Mouse (Mus musculus): ENCODE measurements around the gene Nf2.

Nf2 gene

GRCm38 (mm10) chr11:4746733-4747132, 102.6 kb downstream of the Nf2 start, which contains the start of gene Cabp7:
TSS of gene Cabp7 (minus strand) at chr11:4746778.
- DNase-seq (ENCODE audit: low spot score in 2 of 2), result no peak

DNA sequence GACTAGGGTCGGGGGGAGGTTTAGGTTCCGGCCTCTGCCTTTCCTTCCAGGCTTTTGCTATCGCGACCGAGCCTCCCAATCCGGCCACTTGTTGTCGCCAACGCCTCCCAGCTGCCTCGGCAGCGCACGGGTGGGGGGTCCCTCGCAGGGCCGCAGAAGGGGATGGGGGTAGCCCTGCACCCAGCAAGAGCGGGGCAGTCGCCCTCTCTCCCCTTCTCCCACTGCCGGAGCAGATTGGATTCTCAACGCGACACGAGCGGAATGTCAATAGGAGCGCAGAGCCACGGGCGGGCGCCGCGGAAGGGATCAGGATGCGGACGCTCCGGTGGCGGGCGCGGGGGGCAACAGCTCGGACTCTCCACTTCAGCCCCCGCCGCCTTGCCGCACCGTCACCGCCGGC, 103.4 kb downstream of the Nf2 start:
- DNase-seq (ENCODE audit: low spot score in 2 of 2), result no peak

DNA sequence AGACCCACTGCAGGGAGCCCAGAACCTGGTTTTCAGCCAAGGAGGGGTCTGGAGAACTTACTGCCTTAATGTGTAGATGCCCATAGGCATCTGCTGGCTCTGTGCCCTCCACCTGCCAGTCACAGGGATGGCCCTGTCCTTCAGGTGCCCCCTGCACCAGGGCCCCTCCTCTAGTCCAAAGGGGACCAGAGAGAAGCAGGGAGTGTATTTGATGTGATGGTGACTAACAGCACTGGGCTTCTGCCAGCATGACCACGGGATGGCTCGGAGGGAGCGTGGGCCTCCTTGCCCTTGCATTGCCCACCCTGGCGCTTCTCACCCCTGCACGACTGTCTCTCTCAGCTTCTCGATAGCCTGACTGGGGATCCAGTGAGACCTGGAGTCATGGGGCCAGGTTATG, 104.6 kb downstream of the Nf2 start:
- no peak for DNase-seq (ENCODE audit: low spot score in 2 of 2)

- DNase-seq (ENCODE audit: low spot score in 2 of 2), result no peak
Measured at GRCm38 (mm10) chr11:4740785-4741184, 108.6 kb downstream of the Nf2 start.

DNA sequence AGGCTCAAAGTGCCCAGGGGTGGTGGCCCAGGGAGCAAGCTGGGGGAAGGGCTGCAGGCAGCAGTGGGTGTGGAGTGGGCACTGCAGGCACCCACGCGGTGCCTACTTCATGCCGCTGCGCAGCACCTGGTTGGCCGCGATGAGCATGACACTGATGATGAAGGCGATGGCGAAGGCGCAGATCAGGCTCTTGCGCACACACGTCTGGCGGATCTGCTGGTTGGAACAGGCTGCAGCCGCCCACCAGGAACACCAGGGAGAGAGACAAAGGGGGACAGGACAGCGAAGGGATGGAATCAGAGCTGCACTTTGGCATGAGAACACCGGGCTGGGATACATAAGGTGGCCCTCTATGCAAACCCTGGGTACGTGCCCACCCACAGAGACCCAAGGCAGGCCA, 110.6 kb downstream of the Nf2 start:
- DNase-seq (ENCODE audit: low spot score in 2 of 2), result no peak

GRCm38 (mm10) chr11:4737682-4738081, 111.7 kb downstream of the Nf2 start:
- peak in 1 of 2 experiments; percentile 54 for DNase-seq (ENCODE audit: low spot score in 2 of 2)

DNA sequence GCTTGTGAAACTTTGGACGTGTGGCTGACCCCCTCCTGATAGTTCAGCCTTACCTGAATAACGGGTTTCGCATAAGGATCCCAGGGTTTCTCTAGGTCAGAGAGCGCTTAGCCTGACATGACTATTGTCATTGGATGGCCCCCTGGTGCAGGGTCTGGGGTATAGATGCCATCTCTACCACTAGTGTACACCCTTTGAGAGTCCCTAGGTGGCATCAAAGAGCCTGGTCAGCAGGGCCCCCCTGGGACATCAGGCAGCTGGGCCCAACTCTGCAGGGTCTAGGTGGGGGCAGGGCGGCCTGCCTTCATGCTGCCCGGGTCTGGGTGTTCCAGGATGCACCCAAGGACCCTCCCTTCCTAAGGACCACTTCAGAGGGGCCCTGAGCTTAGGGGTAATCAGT, 113.0 kb downstream of the Nf2 start:
- DNase-seq (ENCODE audit: low spot score in 2 of 2), result no peak

DNA sequence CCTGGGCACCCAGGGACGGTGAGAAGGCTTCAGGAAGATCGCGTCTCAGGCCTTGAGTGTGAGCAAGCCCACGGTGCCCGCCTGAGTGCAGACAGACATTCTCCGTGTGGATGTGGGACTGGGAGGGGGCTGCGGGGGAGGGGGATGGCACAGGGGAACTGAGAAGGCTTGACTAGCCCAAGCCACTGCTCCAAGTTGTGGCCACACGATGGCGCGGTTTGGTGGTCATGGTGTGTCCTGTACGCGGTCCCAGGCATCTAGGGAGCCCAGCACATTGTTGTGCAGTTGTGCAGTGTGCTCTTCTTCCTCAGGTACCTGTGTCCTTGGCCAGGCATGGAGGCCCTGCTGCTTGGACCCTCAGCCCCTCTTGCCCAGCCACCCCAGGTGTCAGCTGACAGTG, 115.2 kb downstream of the Nf2 start:
- DNase-seq (ENCODE audit: low spot score in 2 of 2), result no peak

GRCm38 (mm10) chr11:4731781-4732180, 117.6 kb downstream of the Nf2 start:
- no peak for DNase-seq (ENCODE audit: low spot score in 2 of 2)

DNA sequence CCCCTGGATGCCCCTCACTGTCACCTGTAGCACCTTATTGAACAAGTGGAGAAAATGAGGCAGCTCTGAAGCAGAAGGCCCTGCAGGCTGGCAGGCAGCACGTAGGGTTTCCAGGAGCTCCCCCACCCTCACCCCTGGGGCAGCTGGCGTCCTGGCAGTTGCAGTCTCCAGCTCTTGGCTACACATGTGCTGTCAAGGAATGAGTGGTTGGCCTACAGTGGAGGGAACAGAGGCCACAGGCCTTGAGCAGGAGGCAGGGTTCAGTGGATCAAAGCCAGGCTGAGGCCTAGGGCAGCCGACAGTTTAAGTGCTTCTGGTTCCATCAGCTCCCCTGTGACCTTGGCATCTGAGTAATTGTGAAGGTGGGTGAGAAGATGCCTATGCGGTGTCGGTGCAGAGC, 118.4 kb downstream of the Nf2 start:
- no peak for DNase-seq (ENCODE audit: low spot score in 2 of 2)

GRCm38 (mm10) chr11:4730096-4730495, 119.2 kb downstream of the Nf2 start:
- no peak for DNase-seq (ENCODE audit: low spot score in 2 of 2)

DNA sequence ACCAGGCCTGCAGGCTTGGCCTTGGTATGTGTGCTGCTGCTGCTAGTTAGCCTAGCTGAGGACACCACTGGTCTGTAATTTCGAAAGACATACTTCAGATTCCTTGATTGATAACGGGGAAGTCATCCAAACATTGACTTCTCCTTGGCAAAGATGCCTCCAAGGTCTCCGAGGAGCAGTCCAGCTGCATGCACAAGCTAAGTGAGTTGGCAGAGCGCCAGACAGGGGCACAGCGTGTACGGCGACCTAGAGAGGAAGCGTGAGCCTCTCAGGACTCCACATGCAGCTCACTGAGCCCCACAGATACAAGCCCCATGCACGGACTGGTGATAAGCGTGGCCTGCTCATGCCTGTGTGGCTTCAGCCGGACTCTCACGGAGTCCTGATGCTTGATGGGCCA, 119.7 kb downstream of the Nf2 start:
- DNase-seq (ENCODE audit: low spot score in 2 of 2), result peak in 1 of 2 experiments; percentile 57

- DNase-seq (ENCODE audit: low spot score in 2 of 2), result no peak
Measured at GRCm38 (mm10) chr11:4721728-4722127, 127.6 kb downstream of the Nf2 start.

DNA sequence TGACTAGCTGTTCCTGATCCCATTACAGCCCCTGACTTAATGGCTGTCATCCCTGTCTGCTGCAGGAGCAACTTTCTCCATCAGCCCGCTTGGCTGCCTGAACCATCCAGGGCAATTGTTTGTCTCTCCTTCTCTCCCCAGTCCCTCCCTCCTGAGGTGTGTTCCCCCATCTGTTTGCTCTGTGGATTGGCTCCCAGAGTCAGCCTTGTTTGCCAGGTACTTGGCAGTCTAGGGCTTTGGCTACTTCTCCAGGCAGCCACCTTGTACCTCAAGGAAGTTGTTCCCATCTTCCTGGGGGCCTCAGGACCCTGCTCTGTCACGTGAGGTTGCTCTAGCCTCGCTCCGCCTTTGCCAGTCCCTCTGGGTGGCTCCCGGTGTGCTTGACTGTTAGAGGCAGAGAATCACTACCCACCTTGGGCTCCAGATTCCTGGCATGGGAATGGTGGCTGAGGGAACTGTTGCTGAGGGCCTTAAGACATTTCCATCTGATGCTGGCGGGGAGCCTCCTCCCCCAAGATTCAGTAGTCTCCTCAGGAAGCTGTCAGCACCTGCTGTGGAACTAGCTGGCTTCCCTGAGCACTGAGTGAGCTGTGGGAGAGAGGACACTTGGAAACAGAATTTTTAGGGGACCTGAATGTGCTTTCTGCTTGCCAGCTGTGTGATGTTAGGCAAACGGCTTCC, 128.3 kb downstream of the Nf2 start:
- peak in 1 of 2 experiments; percentile 37 for DNase-seq (ENCODE audit: low spot score in 2 of 2)

DNA sequence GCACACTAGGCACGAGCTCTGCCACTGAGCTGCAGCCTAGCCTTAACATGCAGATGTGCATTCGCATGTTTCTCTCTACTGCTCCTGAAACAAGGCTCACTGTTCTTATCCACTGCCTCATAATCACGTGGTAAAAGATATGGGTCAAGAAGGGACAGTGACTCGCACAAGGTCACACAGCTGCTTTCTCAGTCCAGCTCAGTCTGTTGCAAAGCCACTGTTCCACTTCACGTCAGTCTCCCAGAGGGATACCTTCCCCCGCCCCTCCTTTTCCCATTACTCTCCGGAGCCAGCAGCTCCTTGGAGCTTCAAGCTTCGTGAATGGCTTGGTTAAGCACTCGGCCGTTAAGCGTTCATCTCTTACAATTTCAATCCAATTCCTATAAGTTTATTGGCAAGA, 128.9 kb downstream of the Nf2 start:
- DNase-seq (ENCODE audit: low spot score in 2 of 2), result no peak

- DNase-seq (ENCODE audit: low spot score in 2 of 2), result no peak
Measured at GRCm38 (mm10) chr11:4719961-4720360, 129.4 kb downstream of the Nf2 start.

DNA sequence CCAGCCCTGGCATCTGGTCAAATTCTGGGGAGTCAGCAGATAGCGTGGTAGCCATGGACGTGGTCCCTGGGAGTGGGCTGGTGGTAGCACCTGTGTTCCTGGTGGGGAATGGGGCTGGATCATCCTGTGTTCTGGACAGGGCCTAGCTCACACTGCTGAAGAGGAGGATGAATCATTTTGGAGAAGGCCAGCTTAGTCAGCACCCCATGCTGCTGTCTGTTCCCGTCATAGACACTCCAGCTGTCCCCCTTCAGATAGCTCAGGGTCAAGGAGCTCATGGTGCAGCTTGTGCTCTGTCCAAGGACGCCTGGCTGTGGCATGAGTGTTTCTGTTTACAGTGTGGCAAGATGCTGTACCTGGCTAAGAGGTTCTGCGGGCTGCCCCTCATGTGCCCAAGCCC, 130.8 kb downstream of the Nf2 start:
- no peak for DNase-seq (ENCODE audit: low spot score in 2 of 2)

DNA sequence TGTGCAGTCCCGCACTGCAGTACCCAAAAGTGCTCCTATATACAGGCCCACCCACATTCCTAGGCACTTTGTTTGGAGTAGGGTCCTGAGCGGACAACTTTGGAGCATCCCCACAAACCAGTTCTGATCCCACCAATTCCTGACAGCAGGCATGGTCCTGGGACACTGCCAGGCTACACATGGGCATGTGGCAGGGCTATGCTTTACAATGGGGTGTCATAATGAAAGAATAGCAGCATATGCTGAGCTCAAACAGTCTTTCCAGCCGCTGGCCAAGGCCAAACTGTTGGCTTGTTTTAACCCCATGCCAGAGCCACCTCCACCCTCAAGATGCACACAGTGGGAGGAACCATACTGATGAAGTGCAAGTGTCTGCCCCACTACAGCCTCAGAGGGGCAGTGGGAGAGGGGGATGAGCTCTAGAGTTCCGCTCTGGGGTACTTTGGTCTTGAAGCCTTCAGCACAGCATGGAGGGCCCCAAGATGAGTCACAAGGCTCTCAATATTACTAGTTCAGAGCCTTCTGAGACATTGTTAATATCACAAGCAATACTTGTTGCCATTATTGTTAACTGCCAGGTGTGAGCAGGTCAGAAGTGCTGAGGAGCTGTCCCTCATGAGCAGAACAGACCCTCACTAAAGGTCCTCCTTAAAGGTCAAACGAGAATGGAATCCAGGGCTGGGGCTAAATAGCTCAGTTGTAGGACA, 132.7 kb downstream of the Nf2 start:
- no peak for DNase-seq (ENCODE audit: low spot score in 2 of 2)

Data from right cerebral cortex, postnatal 10 days (tissue).